Mouse (Mus musculus) adrenal gland (tissue): ENCODE data around the gene Fam131a.

Experiments
- intact Hi-C: fragments of 180-260 bp; cut with DNase I; formaldehyde crosslinking; loops from one replicate; pipeline ENCODE4 v1.15.1; 2025

Gene Fam131a

GRCm38 (mm10) chr16:20694781-20695180 is 1.7 kb downstream of the Fam131a start:
- intact Hi-C loops, result no loop called here

- intact Hi-C loops, result no loop called here
Measured at GRCm38 (mm10) chr16:20695622-20696323, 2.7 kb downstream of the Fam131a start.

- intact Hi-C loops, result no loop called here
Measured at GRCm38 (mm10) chr16:20699266-20699665, 6.2 kb downstream of the Fam131a start.

GRCm38 (mm10) chr16:20700036-20700435 is 7.0 kb downstream of the Fam131a start:
- intact Hi-C loops, result no loop called here

- intact Hi-C loops, result no loop called here
Measured at GRCm38 (mm10) chr16:20701316-20701715, 8.3 kb downstream of the Fam131a start.

- intact Hi-C loops, result no loop called here
Measured at GRCm38 (mm10) chr16:20701729-20702521, 8.9 kb downstream of the Fam131a start.

GRCm38 (mm10) chr16:20702522-20702893 is 9.5 kb downstream of the Fam131a start:
- intact Hi-C loops, result no loop called here

DNA sequence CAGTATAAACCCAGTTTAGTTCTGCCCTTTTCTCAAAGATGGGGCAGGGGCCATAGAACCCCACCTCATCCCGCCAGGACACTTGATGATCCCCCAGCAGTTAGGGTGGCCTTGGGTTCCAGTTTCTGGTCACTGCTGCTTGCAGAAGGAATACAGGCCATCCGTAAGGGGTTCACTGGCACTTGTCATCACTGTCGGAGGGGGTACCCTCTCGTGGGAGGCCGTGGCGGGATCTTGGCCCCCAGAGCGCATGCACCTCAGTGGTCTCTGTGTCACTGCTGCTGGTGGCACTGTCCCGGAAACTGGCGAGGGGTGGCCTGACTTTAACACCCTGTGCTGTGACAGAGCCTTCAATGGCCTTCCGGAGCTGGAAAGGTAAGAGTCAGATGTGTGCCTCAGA is 10.0 kb downstream of the Fam131a start:
- intact Hi-C loops, result no loop called here

GRCm38 (mm10) chr16:20703699-20704400 is 10.8 kb downstream of the Fam131a start:
- intact Hi-C loops, result no loop called here

DNA sequence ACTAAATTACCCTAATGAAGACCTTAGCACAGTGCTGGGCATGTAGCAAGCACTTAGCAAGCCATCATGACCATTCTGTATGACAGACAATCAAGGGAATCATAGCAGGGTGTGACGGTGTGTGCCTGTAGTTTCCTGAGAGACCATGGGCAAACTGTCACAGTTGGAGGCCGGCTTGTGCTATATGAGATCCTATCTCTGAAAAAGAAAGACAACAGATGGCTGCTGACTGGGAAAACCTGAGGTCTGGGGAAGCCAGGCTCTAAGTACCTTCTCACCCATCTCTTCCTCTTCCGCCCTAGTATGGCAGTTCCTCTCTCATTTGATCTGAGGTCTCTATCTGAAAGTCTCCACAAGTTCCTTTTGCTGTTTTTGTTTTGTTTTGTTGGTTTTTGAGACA is 12.7 kb downstream of the Fam131a start:
- intact Hi-C loops, result no loop called here

GRCm38 (mm10) chr16:20706407-20707055 is 13.5 kb downstream of the Fam131a start:
- intact Hi-C loops, result no loop called here

DNA sequence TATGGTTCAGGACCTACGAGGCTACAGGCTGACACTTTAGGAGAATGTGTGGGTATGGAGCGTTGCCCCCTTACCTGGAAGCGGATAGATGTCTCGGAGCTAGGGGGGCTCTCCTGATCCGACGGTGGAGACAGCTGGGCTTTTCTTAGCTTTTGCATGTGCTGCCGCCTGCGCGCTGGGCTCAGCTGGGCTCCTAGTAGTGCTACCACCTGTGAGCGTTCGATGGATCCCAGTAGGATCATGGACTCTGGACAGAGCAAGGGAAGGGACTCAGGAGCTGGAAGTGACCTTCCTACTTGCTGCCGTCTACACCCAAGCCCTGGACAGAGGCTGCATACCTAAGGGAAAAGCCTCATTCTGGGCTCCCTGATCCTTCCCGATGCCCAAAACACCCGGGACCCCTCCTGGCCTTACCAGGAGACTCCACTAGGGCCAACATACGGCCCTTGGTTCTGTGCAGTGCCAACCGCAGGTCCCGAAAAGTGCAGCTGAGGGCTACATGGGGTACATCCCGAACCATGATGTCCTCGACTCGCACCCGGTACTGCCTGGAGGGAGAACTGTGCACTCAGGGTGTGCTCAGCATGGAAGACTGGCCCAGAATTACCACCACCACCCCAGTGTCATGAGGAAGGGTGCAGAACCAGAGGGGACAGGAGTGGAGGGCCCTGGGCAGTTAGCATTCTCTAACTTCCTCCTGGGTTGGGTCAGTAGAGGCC is 15.3 kb downstream of the Fam131a start:
- intact Hi-C loops, result no loop called here

DNA sequence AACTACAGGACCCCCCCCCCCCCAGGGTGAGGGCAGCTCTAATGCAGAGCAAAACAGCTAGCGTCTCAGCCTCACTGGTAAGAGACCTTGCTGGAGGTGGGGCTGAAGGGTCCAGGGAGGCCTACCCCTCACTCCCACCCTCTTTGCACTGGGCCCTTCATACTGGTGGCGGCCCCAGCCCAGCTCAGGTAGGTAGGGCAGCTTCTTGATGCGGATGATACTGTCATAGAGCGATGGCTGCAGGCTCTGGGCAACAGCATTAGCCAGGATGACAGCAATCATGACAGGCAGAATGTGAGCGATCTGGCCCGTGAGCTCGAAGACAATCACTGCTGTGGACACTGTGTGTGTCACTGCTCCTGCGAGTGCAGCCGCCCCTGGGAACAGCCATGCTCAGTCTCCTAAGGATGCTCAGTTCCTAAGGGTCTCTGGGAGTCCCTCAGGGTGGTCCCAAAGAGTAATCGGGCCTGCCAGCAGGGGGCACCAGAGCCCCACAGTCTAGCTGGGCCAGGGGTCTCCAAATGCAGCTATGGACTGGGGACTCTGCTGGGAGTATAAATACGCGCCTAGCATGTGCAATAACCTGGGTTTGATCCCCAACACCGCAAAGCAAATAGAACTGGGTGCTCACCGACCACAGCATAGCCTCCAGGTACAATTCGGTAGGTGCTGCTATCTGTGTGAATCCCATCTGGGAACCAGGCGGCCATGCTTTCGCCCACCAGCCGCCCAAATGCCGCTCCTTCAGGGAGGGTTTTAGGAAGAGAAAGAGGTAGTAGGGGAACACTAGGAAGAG is 16.1 kb downstream of the Fam131a start:
- intact Hi-C loops, result no loop called here

GRCm38 (mm10) chr16:20710370-20710769 is 17.3 kb downstream of the Fam131a start:
- intact Hi-C loops, result loop anchor here (5.0 kb wide), 1 partner anchor 33 kb away; no protein-coding TSS in a partner anchor

- intact Hi-C loops, result loop anchor here (5.0 kb wide), 1 partner anchor 34 kb away; no protein-coding TSS in a partner anchor
Measured at GRCm38 (mm10) chr16:20710810-20711209, 17.8 kb downstream of the Fam131a start.

- intact Hi-C loops, result loop anchor here (5.0 kb wide), 1 partner anchor 35 kb away; no protein-coding TSS in a partner anchor
Measured at GRCm38 (mm10) chr16:20712190-20712589, 19.1 kb downstream of the Fam131a start.

- intact Hi-C loops, result loop anchor here (5.0 kb wide), 1 partner anchor 36 kb away; no protein-coding TSS in a partner anchor
Measured at GRCm38 (mm10) chr16:20712889-20713288, 19.8 kb downstream of the Fam131a start.

DNA sequence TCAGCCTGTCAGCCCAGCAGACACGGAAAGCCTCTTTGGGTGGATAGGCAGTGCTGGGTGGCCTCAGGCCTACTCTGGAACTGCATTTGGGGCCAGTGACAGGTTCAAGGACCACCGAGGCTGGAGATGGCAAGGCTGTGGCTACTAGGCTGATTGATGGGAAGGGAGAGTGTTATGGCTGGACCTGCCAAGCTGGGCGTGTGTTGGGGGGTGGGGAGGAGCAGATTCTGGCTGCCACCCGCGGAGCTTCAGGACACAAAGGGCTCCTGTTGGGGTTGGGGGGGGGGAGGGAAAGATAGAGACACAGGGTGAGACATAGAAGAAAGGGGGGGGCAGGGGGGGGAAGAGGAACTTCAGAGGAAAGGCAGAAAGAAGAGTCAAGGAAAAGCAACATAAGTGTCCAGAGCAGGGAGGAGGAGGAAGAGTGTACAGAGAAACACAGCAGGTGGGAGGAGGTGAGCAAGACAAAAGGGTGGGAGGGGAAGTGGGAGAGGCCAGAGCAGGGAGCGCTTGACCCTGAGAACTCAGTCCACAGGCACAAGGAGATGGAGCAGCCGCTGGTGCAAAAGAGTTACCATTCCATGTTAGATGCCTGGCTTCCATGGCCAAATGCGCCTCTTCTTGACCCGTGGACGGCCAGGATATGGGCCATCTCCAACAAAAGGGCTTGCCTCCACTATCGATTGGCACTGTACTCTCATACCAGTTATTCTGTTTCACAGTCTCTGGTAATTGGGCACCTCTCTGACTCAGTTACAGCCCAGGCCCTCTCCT is 21.5 kb downstream of the Fam131a start:
- intact Hi-C loops, result loop anchor here (5.0 kb wide), 1 partner anchor 37 kb away; no protein-coding TSS in a partner anchor

GRCm38 (mm10) chr16:20715161-20715560 is 22.1 kb downstream of the Fam131a start:
- intact Hi-C loops, result no loop called here
